Mouse (Mus musculus): ENCODE measurements around the gene Eng.
A peak's percentile ranks its signal among the peaks of the same experiment; 100 is the strongest.

The Eng gene

DNA sequence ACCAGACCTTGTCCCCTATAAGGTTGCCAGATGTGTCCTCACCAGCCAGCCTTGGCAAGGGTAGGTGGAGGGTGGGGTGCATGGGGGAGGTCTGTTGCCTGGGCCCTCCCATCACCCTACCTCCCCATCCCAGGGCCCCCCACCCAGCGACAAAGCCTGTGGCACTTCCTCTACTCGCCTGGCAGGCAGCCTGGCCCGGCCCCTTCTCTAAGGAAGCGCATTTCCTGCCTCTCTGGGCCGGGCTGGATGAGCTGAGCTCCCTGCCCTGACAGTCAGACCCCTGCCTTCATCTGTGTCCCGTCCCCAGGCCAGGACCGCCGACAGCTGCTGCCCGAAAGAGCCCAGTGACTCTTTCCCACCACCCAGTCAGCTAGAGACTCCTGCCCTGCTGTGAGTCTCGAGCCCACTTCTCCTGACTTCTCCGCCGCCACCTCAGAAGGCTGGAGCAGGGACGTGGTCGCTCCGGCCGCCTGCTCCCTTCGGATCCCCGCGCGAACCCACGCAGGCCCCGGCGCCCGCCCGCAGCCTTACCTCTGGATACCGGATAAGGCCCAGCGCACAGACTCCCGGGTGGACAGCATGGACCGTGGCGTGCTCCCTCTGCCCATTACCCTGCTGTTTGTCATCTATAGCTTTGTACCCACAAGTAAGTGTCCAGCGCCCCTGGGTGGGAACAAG, at the start of gene Eng:
Gene Eng (plus strand): TSS at position 217 of the 678 bp plus-strand sequence.
- ATAC-seq (ENCODE audit: insufficient number of reproducible peaks, low FRiP score, low TSS enrichment): no peak

DNA sequence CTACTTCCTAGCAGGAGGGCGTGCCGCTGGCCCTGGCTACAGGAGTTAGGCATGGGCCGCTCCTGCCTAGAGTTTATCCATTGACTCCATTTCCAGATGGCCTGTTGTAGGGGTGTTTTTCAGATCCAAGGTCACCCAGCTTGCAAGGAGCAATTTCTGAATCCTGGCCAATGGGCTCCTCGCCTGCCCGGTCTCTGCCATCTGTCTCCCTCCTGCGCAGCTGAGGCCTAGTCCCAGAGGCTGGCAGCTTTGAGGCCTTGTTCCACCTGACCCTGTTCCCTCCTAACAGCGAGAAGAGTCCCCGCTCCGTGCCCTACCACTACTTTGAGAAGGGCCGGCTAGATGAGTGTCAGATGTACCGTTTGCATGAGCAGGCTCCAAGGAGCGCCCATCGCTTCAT, 49.7 kb upstream of the Eng start:
- ATAC-seq (ENCODE audit: insufficient number of reproducible peaks, low FRiP score, low TSS enrichment): peak; percentile 49; the same call in 1 of the 2 replicates

DNA sequence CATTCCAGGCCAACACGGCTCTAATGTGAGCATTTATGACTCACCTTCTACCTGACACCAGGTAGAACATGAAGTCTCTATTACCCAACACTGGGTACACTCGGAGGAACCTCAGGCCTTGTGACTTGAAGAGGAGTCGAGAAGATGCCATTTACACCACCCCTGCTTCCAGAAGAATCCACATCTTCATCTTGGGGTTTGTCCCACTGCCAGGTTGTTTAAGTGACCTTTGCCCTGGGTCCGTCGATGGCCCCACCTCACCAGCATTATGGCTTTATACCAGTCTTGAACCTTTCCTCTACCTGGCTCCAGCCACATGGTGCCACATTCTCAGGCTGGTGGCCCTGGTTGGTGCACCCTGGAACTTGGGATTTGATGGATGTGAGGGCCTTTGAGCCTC, 49.1 kb upstream of the Eng start:
- ATAC-seq (ENCODE audit: insufficient number of reproducible peaks, low FRiP score, low TSS enrichment): no peak

DNA sequence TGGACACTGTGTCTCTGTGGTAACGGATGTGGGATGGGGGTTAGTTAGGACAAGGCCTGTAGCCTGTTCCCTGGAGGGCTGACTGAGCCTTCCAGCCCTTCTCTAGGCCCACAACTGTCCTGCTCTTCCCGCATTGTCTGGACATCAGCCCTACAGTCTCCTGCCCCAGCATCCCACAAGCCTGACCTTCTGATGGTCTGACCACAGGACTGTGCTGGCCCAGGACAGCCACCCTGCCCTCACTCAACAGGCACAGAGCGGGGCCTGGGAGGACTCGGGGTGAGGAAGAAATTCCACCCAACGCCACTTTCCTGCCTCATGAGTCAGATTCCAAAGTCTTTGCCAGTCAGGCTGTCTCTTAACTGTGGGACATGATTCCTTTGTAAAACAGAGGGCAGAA, 48.7 kb upstream of the Eng start:
- ATAC-seq (ENCODE audit: insufficient number of reproducible peaks, low FRiP score, low TSS enrichment): no peak

DNA sequence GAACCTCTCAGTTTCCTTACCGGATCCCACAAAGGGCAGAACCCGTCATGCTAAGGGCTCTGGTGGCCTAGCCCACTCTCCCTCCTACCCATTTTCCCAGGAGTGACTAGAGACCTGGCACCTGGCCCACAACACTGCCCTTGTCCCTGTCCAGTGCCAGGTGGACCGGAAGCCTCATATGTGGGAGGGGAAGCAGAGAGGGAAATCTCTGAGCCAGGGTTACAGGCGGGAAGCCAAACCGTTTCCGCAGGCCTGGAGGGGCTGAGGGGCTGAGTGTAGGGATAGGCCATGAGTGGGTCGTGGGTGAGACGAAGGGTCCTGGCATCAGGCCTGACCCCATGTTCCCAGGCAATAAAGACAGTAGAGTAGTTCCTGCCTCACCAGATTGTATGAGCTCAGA, 47.9 kb upstream of the Eng start:
- no peak for ATAC-seq (ENCODE audit: insufficient number of reproducible peaks, low FRiP score, low TSS enrichment)

DNA sequence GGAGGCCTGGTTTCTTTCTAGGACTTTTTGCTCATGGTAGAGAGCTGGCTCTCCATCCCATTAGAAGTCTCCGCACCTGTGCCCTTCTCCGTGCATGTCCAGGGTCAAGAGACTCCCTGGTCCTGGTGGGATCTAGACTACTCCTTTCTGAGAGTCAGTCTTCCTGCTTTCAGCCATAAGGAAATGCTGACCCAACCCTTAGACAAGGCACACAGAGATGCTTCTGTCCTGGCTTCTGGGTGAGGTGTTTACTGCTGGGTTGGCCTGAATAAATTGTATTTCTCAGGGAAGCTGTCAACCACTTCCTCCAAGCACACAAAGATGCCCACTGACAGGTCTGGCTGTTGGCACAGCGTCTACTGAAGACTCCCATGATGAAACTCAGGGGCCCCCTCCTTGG, 47.0 kb upstream of the Eng start, which contains the start of gene St6galnac6:
Gene St6galnac6 (plus strand): TSS at position 301 of the 400 bp plus-strand sequence.
- ATAC-seq (ENCODE audit: insufficient number of reproducible peaks, low FRiP score, low TSS enrichment): no peak

DNA sequence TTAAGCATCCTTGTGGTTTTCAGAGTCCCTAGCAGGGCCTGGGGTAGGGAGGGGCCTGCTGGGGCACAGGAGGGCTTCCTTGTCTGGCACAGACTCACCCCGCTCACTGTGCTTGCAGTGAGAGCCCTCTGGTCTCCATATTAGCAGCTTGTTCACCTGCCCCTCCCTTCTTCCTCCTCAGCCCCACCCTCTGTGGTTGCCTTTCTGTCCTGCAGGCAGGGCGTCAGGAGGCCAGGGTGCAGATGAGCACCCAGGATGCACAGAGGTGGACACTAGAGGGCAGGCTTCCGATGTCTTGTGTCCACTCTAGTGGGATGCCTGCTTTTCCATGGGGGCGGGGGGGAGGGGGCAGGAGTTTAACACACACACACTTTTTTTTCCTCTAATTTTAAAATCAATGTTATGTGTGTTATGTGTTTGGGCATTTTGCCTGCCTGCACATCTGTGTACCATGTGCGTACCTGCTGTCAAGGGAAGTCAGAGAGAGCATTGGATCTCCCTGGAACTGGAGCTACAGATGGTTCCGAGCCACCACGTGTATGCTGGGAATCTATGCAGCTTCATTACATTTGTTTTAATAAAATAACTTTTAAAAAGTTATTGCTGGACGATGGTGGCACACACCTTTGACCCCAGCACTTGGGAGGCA, 44.9 kb upstream of the Eng start:
- ATAC-seq (ENCODE audit: insufficient number of reproducible peaks, low FRiP score, low TSS enrichment): no peak

DNA sequence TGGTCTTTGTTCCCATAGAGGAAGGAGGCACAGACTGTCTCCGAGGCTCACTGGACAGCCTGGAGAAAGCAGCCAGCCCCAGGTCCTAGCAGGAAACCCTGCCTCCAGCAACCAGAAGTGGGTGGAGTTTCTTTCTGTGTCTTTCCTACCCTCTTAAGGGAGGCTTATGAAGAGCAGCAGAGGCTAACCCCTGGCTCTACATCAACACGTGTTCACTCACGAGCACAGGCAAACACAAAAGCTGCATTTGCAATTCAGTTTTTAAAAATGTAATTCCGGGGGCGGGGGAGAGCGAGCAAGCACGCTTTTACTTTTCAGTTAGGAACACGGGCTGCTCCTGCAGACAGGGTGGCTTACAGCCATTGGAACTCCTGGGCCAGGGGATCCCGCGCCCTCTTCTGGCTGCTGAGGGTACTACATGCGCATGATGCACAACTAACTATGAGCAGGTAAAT, 43.8 kb upstream of the Eng start:
- no peak for ATAC-seq (ENCODE audit: insufficient number of reproducible peaks, low FRiP score, low TSS enrichment)

DNA sequence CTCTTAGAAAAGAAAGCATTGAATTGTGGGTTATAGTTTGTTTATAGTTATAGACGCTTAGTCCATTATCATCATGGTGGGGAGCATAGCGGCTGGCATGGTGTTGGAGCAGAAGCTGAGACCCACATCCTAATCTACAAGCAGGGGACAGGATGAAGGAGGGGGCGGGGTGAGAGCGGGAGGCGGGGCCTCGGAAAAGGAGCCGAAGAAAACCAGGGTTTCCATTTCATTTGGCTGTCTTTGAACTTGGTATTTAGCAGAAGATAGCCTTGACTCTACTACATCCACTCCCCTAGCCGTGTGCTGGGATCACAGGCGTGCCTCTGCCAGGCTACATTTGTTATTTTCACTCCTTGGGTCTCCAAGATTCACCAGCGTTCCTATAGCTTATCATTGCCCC, 41.8 kb upstream of the Eng start:
- ATAC-seq (ENCODE audit: insufficient number of reproducible peaks, low FRiP score, low TSS enrichment): no peak

DNA sequence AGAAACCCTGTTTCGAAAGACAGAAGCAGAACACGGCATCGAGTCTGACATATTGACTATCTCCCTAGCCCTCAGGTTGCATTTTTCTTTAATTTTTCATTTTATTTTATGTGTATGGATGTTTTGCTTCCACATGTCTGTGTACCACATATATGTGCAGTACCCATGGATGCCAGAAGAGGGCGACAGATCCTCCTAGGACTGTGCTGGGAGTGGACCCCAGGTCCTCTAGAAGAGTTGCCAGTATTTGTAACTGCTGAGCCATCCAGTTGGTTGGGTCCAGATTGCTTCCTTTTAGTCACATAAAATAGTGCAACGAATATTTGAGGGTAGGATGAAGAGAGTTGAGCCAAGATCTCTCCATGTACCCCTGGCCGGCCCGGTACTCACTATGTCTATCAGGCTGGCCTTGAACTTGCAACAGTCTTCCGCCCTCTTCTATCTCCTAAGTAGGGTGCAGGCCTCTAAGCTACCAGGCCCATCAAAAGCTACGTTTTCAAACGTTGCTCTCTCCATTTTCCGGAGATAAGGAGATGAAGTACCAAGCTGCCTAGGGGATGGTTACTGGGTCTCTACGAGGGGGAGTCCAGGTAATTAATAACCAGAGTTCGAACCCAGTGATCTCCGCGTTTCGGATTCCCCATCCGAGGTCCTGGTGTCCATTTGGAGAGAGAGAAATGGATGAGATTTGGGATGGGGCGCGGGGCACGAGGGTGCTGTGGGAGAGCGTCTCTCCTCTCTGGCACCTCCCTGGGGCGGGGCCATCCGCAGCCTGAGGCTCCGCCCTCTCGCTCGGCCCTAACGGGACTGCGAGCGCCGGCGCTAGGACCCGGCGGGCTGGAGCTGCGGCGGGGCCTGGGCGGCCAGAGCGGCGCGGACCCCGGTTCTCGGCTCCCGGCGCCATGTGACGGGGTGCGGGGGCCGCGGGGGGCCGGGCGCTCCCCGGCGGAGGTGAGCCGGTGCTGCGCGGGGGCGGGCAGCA, 39.9 kb upstream of the Eng start:
- ATAC-seq (ENCODE audit: insufficient number of reproducible peaks, low FRiP score, low TSS enrichment): peak; percentile 62

DNA sequence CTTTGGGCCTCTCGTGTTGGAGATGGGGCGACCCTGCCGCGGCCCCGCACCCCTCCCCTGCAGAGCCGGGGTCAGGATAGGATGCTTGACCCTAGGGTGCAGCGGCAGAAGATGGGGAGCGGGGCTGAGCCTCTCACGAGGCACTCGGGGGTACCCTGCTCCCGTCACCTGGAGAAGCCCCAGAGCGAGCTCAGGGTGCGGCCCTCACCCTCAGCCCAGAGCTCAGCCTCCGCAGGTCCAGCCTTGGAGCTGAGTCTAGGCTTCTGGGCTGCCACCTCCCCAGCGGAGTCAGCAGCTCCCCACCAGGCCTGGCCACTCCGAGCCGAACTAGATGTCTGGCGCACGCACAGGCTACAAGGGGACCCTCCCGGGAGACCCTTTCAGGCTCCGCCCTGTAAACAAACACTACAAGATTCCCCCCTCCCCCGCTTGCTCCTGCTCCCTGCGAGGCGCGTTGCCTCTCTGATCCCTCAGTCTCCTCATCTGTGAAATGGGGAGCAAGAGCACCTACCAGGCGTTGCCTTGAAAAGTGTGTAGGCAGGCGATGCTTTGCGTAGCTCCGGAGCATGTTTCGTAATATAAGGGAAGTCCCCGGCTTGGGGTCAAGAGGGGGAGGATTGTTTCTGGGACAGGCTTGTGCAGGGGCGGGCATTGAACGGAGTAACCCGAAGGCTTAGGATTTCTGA, 39.0 kb upstream of the Eng start:
- peak; percentile 16; the same call in 1 of the 2 replicates for ATAC-seq (ENCODE audit: insufficient number of reproducible peaks, low FRiP score, low TSS enrichment)

DNA sequence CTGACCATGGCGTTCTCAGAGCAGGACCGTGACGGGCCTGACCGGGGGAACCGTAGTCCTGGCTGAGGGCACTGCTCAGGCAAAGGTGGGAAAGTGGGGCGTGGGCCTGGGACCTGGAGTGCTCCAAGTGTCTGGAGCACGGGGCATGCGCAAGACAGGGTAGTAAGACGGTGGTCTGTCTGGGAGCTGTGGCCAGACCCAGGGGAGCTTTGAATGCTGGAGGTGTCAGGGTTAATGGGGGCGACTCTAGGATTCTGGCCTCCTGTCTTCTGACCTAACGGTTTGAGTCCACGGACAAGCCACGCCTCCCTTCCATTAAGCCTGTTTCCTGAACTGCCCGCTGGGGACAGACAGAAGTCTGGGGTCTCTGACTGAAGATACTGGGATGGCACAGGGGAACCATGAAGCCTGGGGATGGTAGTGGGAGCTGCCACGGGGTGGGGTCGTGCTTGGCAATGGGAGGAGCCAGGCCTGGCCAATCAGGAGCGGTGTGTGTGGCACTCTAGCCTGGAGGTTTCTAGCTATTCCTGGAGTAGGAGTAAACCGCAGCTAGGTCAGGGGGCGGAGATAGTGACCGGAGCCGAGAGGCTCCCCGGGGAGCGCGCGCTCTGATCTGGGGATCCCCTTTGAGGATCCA, 38.1 kb upstream of the Eng start:
- no peak for ATAC-seq (ENCODE audit: insufficient number of reproducible peaks, low FRiP score, low TSS enrichment)

DNA sequence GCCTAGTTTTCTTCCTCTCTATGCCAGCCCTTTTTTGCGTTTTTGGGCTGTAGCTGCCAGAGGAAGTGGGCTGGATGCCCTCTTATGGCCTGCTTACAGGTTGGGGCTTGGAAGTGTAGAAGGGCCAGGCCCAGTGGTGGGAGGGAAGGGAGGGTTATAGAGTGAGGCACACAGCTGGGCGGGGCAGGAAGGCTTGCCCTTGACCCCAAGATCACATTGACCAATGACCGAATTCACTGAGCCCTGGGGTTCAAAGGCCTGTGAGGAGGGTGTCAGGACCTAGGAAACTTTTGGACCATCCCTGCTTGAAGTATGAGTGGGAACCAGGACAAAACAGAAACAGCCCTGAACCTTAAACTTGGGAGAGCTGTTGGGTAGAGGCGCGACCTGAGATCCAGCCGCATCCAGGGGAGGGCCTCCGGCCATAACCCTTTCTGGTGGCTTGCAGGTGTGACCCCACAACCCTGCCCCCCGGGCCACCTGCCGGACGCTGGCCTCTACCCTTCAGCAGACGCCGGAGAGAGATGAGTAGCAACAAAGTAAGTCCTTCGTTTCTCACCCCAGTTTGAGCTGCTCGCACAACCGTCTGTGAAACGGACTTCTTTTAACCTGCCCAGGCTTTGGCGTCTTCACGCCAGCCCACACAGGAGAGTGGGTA, 37.5 kb upstream of the Eng start:
- ATAC-seq (ENCODE audit: insufficient number of reproducible peaks, low FRiP score, low TSS enrichment): no peak

DNA sequence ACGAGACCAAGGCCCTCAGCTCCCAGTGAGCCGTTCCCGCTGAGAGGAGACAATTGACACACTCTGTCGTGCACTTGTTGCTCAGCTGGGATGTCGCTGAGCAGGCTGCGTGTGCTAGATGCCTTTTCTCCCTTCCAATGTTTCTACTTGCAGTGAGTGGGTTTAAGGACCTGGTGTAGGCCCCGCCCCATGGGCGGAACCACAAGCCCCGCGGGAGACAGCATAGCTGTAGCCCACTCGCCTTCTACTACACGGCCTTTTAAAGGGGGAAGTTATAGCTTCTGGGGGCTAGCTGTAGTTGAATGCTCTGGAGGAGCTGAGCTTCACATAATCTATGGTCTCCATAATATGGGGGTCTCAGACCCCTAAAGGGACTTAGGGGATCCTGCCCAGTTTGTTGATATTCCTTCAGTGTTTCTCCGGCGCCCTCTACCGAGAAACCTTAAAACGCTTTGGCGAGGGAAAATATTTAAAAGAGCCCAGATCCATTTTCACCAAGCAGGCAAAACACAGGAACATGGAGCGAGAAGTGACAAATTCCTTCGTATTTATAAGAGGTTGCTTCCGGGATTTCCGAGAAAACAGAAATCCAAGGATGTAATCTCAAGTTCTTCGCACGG, 35.7 kb upstream of the Eng start:
- no peak for ATAC-seq (ENCODE audit: insufficient number of reproducible peaks, low FRiP score, low TSS enrichment)

DNA sequence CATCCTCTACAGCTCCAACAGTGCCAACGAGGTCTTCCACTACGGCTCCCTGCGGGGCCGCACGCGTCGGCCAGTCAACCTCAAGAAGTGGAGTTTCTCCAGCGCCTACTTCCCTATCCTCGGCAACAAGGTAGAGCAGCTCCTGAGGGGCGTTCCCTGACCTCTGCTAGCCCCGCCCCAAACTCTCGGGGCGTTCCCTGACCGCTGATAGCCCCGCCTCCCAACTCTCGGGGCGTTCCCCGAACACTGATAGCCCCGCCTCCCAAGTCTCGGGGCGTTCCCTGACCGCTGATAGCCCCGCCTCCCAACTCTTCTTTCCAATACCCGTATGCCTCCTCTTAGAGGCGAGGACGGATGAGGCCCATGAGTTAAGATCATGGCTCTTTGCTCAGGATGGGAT, 34.1 kb upstream of the Eng start:
- no peak for ATAC-seq (ENCODE audit: insufficient number of reproducible peaks, low FRiP score, low TSS enrichment)

DNA sequence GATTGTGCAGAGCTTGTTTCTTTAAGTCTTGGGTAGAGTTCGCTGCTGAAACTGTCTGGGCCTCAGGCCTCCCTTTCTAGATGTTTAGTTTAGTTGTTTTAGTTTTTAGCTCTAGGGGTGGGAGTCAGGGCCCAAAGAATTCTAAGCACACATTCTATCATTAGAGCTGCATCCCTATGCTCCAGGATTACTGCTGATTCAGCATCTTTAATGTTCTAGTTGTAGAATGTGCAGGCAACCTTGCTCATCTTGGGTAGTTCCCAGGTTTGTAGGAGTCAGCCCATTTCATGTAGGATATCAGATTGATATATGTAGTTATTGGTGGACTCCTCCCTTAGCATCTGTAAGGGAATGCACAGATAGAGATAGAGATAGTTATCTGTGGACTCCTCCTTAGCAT, 29.3 kb upstream of the Eng start:
- ATAC-seq (ENCODE audit: insufficient number of reproducible peaks, low FRiP score, low TSS enrichment): no peak

DNA sequence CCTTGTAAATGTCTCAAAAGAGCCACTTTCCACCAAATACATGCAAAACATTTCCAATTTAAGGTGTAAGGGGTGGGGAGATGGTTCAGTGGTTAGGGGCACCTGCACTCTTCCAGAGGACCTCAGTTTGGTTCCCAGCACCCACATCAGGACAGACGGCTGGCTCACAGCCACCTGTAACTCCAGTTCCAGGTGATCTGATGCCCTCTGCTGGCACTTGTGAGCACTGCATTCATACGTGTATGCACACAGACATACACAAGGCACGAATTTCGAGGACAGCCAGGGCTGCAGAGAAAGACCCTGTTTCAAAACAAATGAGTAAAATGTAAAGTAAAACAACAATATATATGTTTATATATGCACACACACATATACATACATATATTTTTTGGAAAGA, 28.8 kb upstream of the Eng start:
- ATAC-seq (ENCODE audit: insufficient number of reproducible peaks, low FRiP score, low TSS enrichment): no peak

DNA sequence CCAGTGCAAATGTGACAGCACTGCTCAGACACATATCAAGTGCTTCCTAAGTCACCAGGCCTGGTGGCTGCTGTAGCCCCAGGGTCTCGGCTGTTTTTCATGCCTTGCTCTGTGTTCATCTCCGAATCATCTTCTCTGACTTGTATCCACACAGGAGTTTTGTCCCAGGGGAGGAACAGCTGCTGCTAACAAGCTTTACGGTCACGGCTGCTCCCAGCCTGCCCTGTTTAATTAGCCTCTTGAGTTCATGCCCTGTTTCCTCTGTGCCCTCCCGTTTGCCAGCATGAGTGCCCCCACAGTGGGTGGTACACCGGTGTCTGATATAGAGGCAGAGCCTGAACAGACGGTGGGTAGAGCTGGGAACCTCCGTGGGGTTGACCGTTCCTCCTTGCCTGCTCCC, 28.3 kb upstream of the Eng start:
- ATAC-seq (ENCODE audit: insufficient number of reproducible peaks, low FRiP score, low TSS enrichment): no peak

All from cerebellum, adult (tissue).